Mouse (Mus musculus): ENCODE results near the gene Gm45234. TPM values are rescaled to one million over a fixed set of nuclear protein-coding genes. Genes with fewer than 3 reads are reported as not detected.

Gm45234 gene
- polyA plus RNA-seq, 1 experiment from 2014 or later, result not detected

DNA sequence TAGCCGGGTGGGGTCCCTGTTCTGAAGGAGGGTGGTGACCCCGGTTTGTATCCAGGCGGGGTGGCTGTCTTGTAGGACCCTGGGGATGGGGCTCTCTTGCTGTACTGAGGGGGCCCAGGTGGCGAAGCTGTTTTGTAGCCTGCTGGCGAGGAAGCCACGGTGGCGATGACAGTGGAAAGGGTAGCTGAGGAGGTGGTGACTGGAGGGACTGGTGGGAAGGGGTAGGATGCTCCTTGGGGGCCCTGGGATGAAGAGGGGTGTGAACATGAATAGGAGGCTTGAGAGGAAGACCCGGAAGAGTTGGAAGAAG lies 9.6 kb downstream of the Gm45234 start:
- 19% methylated on average over 8 of the region's 8 CpGs for WGBS
- H3K4me3 ChIP-seq (ENCODE audit: low read depth, low read length), result peak overlapping the region; percentile 44
- H3K36me3 ChIP-seq (ENCODE audit: insufficient read depth), result peaks cover 69% of the 10 kb centered on the region
- no peak for TF ChIP-seq CTCF (IDR thresholded peaks at IDR 0.05; ENCODE audit: low read depth)
- H3K9ac ChIP-seq, result peak overlapping the region; percentile 73
- H3K27me3 ChIP-seq (ENCODE audit: insufficient read depth, low read length), result no peaks in the 10 kb centered on the region
- 0 out of 2 replicates have a peak, but pooled peaks cover 11% of the 10 kb centered on the region for H3K4me1 ChIP-seq (ENCODE audit: insufficient read depth)
- peak overlapping the region; percentile 97 for H3K4me2 ChIP-seq
- DNase-seq (no peak), ATAC-seq (ENCODE audit: insufficient read depth) (peak; percentile 3; the same call in 1 of the 2 replicates)
- H3K27ac ChIP-seq (ENCODE audit: low read depth), result peak overlapping the region; percentile 88
- no peaks in the 10 kb centered on the region for H3K9me3 ChIP-seq (ENCODE audit: low read depth, low read length)

GRCm38 (mm10) chr6:124745490-124746295 lies 10.1 kb downstream of the Gm45234 start:
- WGBS, result 2% methylated on average over 85 of the region's 85 CpGs
- DNase-seq, result peak; percentile 97
- H3K9me3 ChIP-seq (ENCODE audit: low read depth, low read length), result no peaks in the 10 kb centered on the region
- ATAC-seq (ENCODE audit: insufficient read depth), result peak; percentile 72
- H3K4me3 ChIP-seq (ENCODE audit: low read depth, low read length), result peak overlapping the region; percentile 44
- no peaks in the 10 kb centered on the region for H3K27me3 ChIP-seq (ENCODE audit: insufficient read depth, low read length)
- H3K9ac ChIP-seq, result peak overlapping the region; percentile 73
- 0 out of 2 replicates have a peak, but pooled peaks cover 11% of the 10 kb centered on the region for H3K4me1 ChIP-seq (ENCODE audit: insufficient read depth)
- peaks cover 69% of the 10 kb centered on the region for H3K36me3 ChIP-seq (ENCODE audit: insufficient read depth)
- H3K4me2 ChIP-seq, result peak overlapping the region; percentile 97
- peak overlapping the region; percentile 88 for H3K27ac ChIP-seq (ENCODE audit: low read depth)
- TF ChIP-seq CTCF (IDR thresholded peaks at IDR 0.05; ENCODE audit: low read depth), result peak; percentile 75

DNA sequence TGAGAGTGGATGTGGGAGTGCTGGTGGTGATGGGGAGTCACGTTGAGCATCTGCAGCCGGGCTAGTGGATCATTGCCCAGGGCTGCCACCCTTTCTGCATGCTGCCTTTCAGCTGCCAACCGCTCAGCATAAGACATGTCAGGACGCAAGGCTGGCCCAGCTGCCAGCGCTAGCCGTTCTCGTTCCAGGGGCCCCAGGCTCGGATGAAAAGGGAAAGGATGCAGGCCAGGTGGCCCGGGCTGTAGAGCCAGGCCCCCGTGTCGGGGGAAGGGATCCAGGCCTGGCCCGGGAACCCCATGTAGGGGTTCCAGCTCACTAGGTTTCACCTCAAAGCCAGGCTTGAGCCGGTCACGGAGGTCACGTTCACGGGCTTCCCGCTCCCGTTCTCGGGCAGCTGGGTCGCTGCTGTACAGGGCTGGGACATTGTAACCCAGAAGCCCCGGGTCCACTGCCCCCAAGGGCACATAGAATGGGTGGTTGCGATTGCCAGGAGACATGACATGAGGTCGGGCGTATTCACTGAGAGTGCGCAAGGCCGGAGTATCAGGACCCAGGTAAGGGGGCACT lies 11.0 kb downstream of the Gm45234 start:
- WGBS, result 69% methylated on average over 26 of the region's 26 CpGs
- Histone ChIP-seq H3K27me3 (ENCODE audit: insufficient read depth, low read length) (no peaks in the 10 kb centered on the region), H3K4me2 (peak overlapping the region; percentile 97), H3K4me1 (ENCODE audit: insufficient read depth) (peaks cover 13% of the 10 kb centered on the region; the same call in 1 of the 2 replicates), H3K4me3 (ENCODE audit: low read depth, low read length) (peak overlapping the region; percentile 44), H3K9ac (peak overlapping the region; percentile 29; the same call in 1 of the 2 replicates), H3K27ac (ENCODE audit: low read depth) (peak overlapping the region; percentile 46; the same call in 1 of the 2 replicates), H3K36me3 (ENCODE audit: insufficient read depth) (peaks cover 67% of the 10 kb centered on the region), H3K9me3 (ENCODE audit: low read depth, low read length) (no peaks in the 10 kb centered on the region)
- no peak for TF ChIP-seq CTCF (IDR thresholded peaks at IDR 0.05; ENCODE audit: low read depth)
- no peak for ATAC-seq (ENCODE audit: insufficient read depth)
- no peak for DNase-seq

- H3K36me3 ChIP-seq (ENCODE audit: insufficient read depth), result peaks cover 55% of the 10 kb centered on the region
- ATAC-seq (ENCODE audit: insufficient read depth), result no peak
- DNase-seq, result no peak
- WGBS, result 78% methylated on average over 8 of the region's 8 CpGs
- no peak for TF ChIP-seq CTCF (IDR thresholded peaks at IDR 0.05; ENCODE audit: low read depth)
- no peaks in the 10 kb centered on the region for H3K9me3 ChIP-seq (ENCODE audit: low read depth, low read length)
- H3K9ac ChIP-seq, result no peak overlapping the region
- no peak overlapping the region for H3K4me2 ChIP-seq
- H3K4me1 ChIP-seq (ENCODE audit: insufficient read depth), result peaks cover 18% of the 10 kb centered on the region; the same call in 1 of the 2 replicates
- no peak overlapping the region for H3K27ac ChIP-seq (ENCODE audit: low read depth)
- H3K4me3 ChIP-seq (ENCODE audit: low read depth, low read length), result no peak overlapping the region
- no peaks in the 10 kb centered on the region for H3K27me3 ChIP-seq (ENCODE audit: insufficient read depth, low read length)
Observed at GRCm38 (mm10) chr6:124743647-124744046, 12.2 kb downstream of the Gm45234 start.

DNA sequence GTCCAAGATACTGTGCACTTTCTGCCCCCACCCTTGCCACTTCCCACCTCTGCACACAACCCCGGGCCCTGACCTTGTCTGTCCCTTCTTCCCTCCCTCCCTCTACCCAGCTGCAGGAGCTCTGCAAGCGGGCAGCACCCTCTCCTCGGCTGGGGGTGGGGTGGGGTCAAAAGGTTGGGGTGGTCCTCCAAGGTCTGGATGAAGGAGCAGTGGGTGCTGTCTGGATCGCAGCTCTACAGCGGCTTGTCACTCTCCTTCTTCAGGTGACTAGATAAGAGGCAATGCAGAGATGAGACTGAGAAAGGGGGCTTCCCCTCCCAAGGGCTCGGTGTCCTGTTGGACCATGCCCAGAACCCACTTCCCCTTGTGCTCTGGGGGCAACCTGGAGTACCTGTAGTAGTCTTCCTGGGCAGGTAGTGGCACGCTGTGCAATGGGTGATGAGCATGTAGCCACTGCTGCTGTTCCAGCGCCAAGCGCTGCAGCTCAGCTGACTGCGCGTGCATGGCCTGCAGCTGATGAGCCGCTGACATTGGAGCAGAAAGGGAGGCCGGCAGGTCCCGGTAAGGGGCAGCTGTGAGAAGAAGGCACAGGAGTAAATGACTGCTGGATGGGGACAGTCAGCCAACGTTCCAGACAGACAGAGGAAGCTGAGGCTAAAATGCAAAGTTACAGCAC lies 12.8 kb downstream of the Gm45234 start:
- 87% methylated on average over 15 of the region's 15 CpGs for WGBS
- Histone ChIP-seq H3K4me1 (ENCODE audit: insufficient read depth) (peaks cover 18% of the 10 kb centered on the region; the same call in 1 of the 2 replicates), H3K9ac (no peak overlapping the region), H3K9me3 (ENCODE audit: low read depth, low read length) (no peaks in the 10 kb centered on the region), H3K4me3 (ENCODE audit: low read depth, low read length) (no peak overlapping the region), H3K27me3 (ENCODE audit: insufficient read depth, low read length) (no peaks in the 10 kb centered on the region), H3K4me2 (no peak overlapping the region), H3K27ac (ENCODE audit: low read depth) (no peak overlapping the region), H3K36me3 (ENCODE audit: insufficient read depth) (peaks cover 49% of the 10 kb centered on the region)
- no peak for TF ChIP-seq CTCF (IDR thresholded peaks at IDR 0.05; ENCODE audit: low read depth)
- ATAC-seq (ENCODE audit: insufficient read depth) (no peak), DNase-seq (no peak)

- Histone ChIP-seq H3K4me1 (ENCODE audit: insufficient read depth) (peaks cover 18% of the 10 kb centered on the region; the same call in 1 of the 2 replicates), H3K9ac (peak overlapping the region; percentile 6; the same call in 1 of the 2 replicates)
Observed at GRCm38 (mm10) chr6:124741842-124742241, 14.0 kb downstream of the Gm45234 start.

More at GRCm38 (mm10) chr6:124741842-124742241, 14.0 kb downstream of the Gm45234 start:
- ATAC-seq (ENCODE audit: insufficient read depth), result no peak
- Histone ChIP-seq H3K27me3 (ENCODE audit: insufficient read depth, low read length) (no peaks in the 10 kb centered on the region), H3K9me3 (ENCODE audit: low read depth, low read length) (no peaks in the 10 kb centered on the region), H3K36me3 (ENCODE audit: insufficient read depth) (peaks cover 37% of the 10 kb centered on the region), H3K4me3 (ENCODE audit: low read depth, low read length) (peak overlapping the region; percentile 67), H3K4me2 (peak overlapping the region; percentile 87), H3K27ac (ENCODE audit: low read depth) (peak overlapping the region; percentile 100)
- no peak for DNase-seq
- TF ChIP-seq CTCF (IDR thresholded peaks at IDR 0.05; ENCODE audit: low read depth), result no peak
- 62% methylated on average over 3 of the region's 3 CpGs for WGBS

Measured in lung, embryonic 14.5 days (tissue).